Mouse (Mus musculus): ENCODE results near the gene Nedd9.

- TF ChIP-seq CTCF (IDR thresholded peaks at IDR 0.05; ENCODE audit: control insufficient read depth, insufficient read depth, low read length) (no peak), POLR2A (IDR thresholded peaks at IDR 0.05; ENCODE audit: borderline replicate concordance, control insufficient read depth, low read depth, low read length) (no peak)
These were observed 20.1 kb downstream of the Nedd9 start for GRCm38 (mm10) chr13:41467036-41467435.

All from bone marrow, adult 2 months (tissue).